Mouse (Mus musculus): ENCODE data around the gene Gm12117. TPM values are rescaled to one million over a fixed set of nuclear protein-coding genes. Genes with fewer than 3 reads are reported as not detected.

The Gm12117 gene
- total and polyA plus RNA-seq, 2 experiments from 2014 or later: 0.88 TPM; not detected in 1

DNA sequence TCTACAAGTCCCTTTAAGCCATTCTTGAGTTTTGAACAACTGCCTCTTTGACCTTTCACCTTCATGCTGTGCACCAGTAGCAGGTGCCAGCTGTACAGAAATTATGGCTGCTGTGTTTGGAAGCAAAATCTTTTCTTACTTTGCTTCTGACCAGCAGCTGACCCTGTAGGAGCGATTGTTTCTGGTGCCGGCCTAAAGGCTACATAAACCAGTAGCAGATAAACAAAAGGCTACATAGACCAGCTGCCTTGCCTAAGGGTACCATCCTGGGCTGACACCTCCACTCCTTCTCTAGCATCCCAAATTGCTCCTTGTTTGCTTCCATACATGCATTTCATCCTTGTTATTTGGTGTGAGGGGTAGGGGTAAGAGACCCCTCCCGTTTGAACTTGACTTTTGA, 42.4 kb downstream of the Gm12117 start:
- no peaks in the 10 kb centered on the region for H3K27me3 ChIP-seq (ENCODE audit: insufficient read depth, low read length)
- DNase-seq (ENCODE audit: low spot score): no peak
- ATAC-seq (ENCODE audit: low FRiP score): no peak
- H3K36me3 ChIP-seq (ENCODE audit: insufficient read depth, low read length): no peaks in the 10 kb centered on the region
- H3K9me3 ChIP-seq (ENCODE audit: low read length): no peaks in the 10 kb centered on the region
- no peak for TF ChIP-seq CTCF (IDR thresholded peaks at IDR 0.05)
- no peak overlapping the region for H3K9ac ChIP-seq (replicated peaks; ENCODE audit: low read length, poor library complexity, severe bottlenecking)
- no peaks in the 10 kb centered on the region for H3K4me1 ChIP-seq (ENCODE audit: insufficient read depth, low read length)
- no peak overlapping the region for H3K4me3 ChIP-seq (ENCODE audit: low read depth, low read length)
- no peak overlapping the region for H3K27ac ChIP-seq (ENCODE audit: low read depth, low read length)
- WGBS: 46% methylated on average over 3 of the region's 3 CpGs
- no peak overlapping the region for H3K4me2 ChIP-seq (ENCODE audit: low read depth, low read length, poor library complexity, severe bottlenecking)

DNA sequence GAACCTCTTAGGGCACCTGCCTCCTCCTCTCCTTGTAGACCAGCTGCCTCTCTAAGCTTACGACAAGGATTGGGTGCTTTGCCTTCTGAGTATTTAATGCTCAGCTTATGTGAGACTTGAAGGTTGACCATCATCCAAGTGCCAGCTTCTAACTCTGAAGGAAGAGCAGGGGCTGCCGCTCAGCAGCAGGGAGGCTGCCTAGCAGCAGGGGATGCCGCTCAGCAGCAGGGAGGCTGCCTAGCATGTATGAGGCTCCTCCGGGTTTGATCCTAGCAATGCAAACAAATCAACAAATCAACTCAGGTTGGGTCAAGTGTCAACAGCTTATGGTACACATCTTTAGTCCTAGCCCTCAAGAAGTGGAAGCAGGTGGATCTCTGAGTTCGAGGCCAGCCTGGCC, 44.5 kb downstream of the Gm12117 start:
- DNase-seq (ENCODE audit: low spot score) (no peak), ATAC-seq (ENCODE audit: low FRiP score) (no peak)
- H3K4me1 ChIP-seq (ENCODE audit: insufficient read depth, low read length): no peaks in the 10 kb centered on the region
- no peak for TF ChIP-seq CTCF (IDR thresholded peaks at IDR 0.05)
- no peaks in the 10 kb centered on the region for H3K27me3 ChIP-seq (ENCODE audit: insufficient read depth, low read length)
- H3K4me2 ChIP-seq (ENCODE audit: low read depth, low read length, poor library complexity, severe bottlenecking): no peak overlapping the region
- no peak overlapping the region for H3K27ac ChIP-seq (ENCODE audit: low read depth, low read length)
- H3K36me3 ChIP-seq (ENCODE audit: insufficient read depth, low read length): no peaks in the 10 kb centered on the region
- H3K9ac ChIP-seq (replicated peaks; ENCODE audit: low read length, poor library complexity, severe bottlenecking): no peak overlapping the region
- H3K9me3 ChIP-seq (ENCODE audit: low read length): no peaks in the 10 kb centered on the region
- no peak overlapping the region for H3K4me3 ChIP-seq (ENCODE audit: low read depth, low read length)
- WGBS: 66% methylated on average over 5 of the region's 5 CpGs

DNA sequence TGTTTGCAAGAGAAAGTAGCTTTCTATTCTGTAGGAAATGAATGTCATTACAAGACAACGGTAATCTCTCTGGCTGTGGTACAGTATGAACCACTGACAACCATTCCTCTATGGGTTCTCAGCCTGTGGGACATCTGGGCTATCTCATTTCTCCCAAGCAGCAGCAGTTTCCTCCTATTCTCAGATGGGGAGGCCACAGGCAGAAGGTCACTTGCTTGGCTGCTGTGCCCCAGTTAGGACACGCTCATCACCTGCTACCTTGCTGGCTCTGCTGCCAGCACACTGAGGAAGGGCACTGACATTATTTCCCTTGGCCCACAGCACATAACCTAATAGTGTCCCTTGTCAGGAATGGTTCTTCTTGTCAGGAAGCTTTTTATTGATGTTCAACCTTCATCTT, 48.4 kb downstream of the Gm12117 start:
- H3K4me1 ChIP-seq (ENCODE audit: insufficient read depth, low read length): no peaks in the 10 kb centered on the region
- H3K9me3 ChIP-seq (ENCODE audit: low read length): no peaks in the 10 kb centered on the region
- no peak for TF ChIP-seq CTCF (IDR thresholded peaks at IDR 0.05)
- no peaks in the 10 kb centered on the region for H3K27me3 ChIP-seq (ENCODE audit: insufficient read depth, low read length)
- DNase-seq (ENCODE audit: low spot score): no peak
- no peak overlapping the region for H3K4me3 ChIP-seq (ENCODE audit: low read depth, low read length)
- WGBS: 98% methylated on average over 2 of the region's 2 CpGs
- no peak for ATAC-seq (ENCODE audit: low FRiP score)
- no peak overlapping the region for H3K4me2 ChIP-seq (ENCODE audit: low read depth, low read length, poor library complexity, severe bottlenecking)
- no peak overlapping the region for H3K27ac ChIP-seq (ENCODE audit: low read depth, low read length)
- no peaks in the 10 kb centered on the region for H3K36me3 ChIP-seq (ENCODE audit: insufficient read depth, low read length)
- no peak overlapping the region for H3K9ac ChIP-seq (replicated peaks; ENCODE audit: low read length, poor library complexity, severe bottlenecking)

DNA sequence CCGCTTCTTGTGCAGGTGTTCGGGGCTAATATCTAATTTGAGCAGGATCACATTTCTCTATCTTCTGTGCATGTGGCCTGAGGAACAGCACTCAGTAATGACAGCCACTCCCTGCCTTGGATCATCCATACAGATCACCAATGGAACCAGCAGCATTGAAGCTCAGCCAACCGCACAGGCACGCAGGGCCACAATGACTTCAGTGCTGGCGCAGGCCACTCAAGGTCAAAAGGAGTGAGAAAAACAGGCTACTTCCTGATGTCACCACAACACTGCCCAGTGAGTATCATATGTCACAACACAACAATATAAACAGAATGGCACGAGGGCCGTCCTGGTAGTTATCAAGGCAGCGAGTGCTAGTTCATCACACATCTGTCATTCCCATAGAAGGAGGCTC, 50.0 kb downstream of the Gm12117 start:
- Histone ChIP-seq H3K9me3 (ENCODE audit: low read length) (no peaks in the 10 kb centered on the region), H3K4me1 (ENCODE audit: insufficient read depth, low read length) (no peaks in the 10 kb centered on the region), H3K4me2 (ENCODE audit: low read depth, low read length, poor library complexity, severe bottlenecking) (no peak overlapping the region), H3K27ac (ENCODE audit: low read depth, low read length) (no peak overlapping the region), H3K27me3 (ENCODE audit: insufficient read depth, low read length) (no peaks in the 10 kb centered on the region), H3K36me3 (ENCODE audit: insufficient read depth, low read length) (no peaks in the 10 kb centered on the region), H3K4me3 (ENCODE audit: low read depth, low read length) (no peak overlapping the region), H3K9ac (replicated peaks; ENCODE audit: low read length, poor library complexity, severe bottlenecking) (no peak overlapping the region)
- 85% methylated on average over 8 of the region's 8 CpGs for WGBS
- DNase-seq (ENCODE audit: low spot score) (no peak), ATAC-seq (ENCODE audit: low FRiP score) (no peak)
- no peak for TF ChIP-seq CTCF (IDR thresholded peaks at IDR 0.05)

Other genes with a start within 250 kb of the Gm12117 start
- 6.7 and 10.8 TPM in 2 replicates for gene Fgf18, start 129.3 kb downstream of the Gm12117 start, total RNA-seq (2014; rRNA removed)
- gene Fgf18, start 129.3 kb downstream of the Gm12117 start, polyA plus RNA-seq (2015; fragmentation: Nextera tagmentation; extraction: Ambion mirVana): 6.5 and 7.7 TPM in 2 replicates
- gene Npm1, start 113.5 kb downstream of the Gm12117 start, total RNA-seq (2014; rRNA removed): 303 and 313 TPM in 2 replicates
- 321 and 334 TPM in 2 replicates for gene Npm1, start 113.5 kb downstream of the Gm12117 start, polyA plus RNA-seq (2015; fragmentation: Nextera tagmentation; extraction: Ambion mirVana)
- gene Tlx3, start 73.1 kb downstream of the Gm12117 start, total RNA-seq (2014; rRNA removed): 2.5 and 7.2 TPM in 2 replicates
- 0.22 TPM in 1 of 2 replicates, not detected in the other for gene Tlx3, start 73.1 kb downstream of the Gm12117 start, polyA plus RNA-seq (2015; fragmentation: Nextera tagmentation; extraction: Ambion mirVana)
- gene Ranbp17, start 237.0 kb upstream of the Gm12117 start, total RNA-seq (2014; rRNA removed): 7.8 and 9.6 TPM in 2 replicates
- 4.7 and 5.0 TPM in 2 replicates for gene Ranbp17, start 237.0 kb upstream of the Gm12117 start, polyA plus RNA-seq (2015; fragmentation: Nextera tagmentation; extraction: Ambion mirVana)

Data from midbrain, postnatal 0 days (tissue).